Mouse (Mus musculus) 3134 (cell line): Measurements from ENCODE around the gene Phka1.
"Not testable (repeated sequence)": the region's sequence is repeated elsewhere in the genome, so short reads cannot be mapped to it uniquely, and the experiment has no call there.

Experiments used
- DNase-seq: peaks from one replicate; pipeline ENCODE4 v3.0.0-alpha.2; 2011; ENCODE audit warnings: low spot score; ENCODE audit not compliant: insufficient read length; ENCODE audit errors: extremely low read depth

Gene Phka1

DNA sequence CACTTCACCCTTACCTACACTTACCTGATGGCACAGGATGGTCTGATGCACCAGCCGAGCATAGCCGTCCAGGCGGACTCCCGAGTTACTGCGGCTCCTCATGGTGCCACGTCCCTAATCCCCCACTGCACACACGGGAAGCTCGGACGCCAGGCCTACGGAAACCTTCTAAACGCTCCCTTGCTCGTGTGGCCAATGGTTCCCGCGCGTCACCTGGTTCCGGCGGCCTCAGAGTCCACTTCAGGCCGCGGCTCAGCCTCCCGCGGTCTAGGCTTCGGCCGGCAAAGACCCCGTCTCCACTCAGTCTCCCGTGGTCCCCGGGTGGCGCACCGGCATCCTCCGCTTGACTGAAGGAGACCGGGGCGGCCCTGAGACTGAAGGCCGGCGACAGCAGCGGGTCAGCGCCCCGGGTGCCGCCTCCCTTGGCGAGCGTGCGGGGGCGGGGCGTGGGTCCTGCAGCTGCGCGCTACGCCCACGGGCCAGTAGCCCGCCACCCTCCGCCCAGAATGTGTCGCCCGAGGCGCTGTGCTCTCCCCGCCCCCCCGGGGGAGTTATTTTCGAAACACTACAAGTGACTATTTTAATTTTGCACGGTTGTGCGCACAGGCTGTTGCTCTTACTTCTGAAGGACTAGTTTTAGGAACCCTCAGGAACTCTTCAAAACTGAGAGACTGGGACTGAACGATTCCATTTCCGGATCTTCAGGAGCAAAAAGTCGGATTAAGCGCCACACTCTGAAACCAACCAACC lies at the start of gene Phka1:
Gene Phka1, minus strand, starts transcription at position 424 of the 750 bp plus-strand sequence.
- peak; percentile 92 for DNase-seq

DNA sequence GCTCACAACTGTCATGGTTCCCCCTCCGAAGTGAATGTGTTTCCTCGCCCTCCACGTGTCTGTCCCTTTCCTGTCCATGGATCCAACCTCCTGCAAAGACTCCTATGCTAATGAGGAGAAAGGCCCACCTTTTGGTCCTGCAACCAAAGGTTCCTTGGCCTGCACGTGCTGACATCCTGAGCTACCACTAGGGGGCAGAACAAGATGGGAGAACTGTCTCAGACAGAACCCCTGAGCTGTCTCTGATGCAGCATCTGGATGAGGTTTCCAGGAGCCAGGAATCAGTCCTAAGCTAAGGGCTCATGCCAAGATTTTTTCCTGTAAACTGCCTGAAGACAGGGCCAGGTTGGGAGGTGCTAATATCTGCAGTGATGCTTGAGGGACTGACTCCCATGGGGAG lies 45.2 kb upstream of the Phka1 start:
- DNase-seq = not testable (repeated sequence)

DNA sequence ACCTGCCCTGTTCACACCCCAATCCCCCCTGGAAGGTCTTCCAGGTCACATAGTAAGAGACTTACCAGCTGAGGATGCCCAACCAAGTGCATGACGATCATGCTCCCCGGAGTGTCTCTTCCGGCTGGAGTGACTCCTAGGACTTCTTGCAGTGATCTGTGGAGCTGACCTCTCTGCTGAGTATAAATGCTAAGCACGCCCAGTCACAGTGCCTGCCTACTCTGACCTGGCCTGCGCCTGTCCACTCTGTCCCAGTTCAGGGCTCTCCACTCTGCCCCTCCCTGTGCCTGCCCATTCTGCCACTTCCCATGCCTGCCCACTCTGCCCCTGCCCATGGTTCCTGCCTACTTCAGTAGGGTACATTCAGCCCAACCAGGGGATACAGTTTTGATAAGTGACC lies 42.8 kb upstream of the Phka1 start, which contains the start of gene Gm3880:
Gene Gm3880, minus strand, starts transcription at position 101 of the 400 bp plus-strand sequence.
- DNase-seq = not testable (repeated sequence)

DNA sequence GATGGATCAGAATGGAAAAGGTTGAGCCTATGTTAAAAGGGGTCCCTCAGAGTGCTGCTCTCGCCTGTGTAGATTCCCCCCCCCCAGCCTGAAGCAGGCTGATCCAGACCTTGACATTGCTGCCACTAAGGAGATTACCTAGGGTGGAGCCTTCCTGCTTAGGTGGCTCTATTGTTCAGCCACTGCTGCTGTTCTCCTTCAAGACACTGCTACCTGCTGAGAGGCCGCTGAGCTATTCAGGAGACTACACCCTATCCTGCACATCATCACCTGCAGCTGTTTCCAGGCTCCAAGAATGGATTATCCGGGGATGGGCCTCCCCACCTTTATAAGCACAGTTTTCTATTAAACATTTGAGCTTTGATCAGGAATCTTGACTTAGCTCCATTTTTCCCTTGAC lies 40.7 kb upstream of the Phka1 start:
- not testable (repeated sequence) for DNase-seq

DNA sequence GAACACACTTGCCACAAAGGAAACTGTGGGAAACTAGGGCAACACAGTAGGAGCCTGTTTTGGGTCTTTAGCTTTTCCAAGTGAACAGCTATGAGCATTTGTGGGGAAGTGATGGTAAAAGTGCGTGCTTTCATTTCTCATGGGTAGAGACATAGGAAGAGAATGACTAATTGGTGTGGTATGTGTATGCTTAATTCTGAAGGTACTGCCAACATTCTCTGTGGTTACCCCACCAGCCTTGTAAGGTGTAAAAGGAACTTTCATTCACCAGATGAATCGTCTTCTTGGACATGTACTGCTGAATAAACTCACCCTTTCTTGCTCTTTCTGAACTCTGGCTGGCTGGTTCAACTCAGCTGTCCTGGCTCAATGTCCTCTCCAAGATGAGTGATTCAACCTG lies 22.6 kb upstream of the Phka1 start:
- peak; percentile 57 for DNase-seq

DNA sequence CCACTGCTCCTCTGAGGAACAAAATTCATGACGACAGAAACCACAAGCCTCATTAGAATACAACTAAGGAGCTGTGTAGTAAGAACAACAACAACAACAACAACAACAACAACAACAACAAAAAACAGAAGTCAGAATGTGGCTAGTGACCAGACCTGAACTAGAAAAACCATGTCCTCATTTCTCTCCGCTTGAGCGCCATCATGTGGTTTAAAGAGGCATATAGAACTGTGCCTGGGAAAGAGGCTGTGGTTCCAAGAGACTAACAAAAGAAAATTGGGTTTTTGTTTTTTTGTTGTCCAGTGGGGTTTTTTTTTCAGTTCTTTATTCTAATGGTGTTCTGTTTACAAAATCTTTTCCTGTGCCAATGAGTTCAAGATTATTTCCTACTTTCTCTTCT lies 16.7 kb upstream of the Phka1 start:
- no peak for DNase-seq

DNA sequence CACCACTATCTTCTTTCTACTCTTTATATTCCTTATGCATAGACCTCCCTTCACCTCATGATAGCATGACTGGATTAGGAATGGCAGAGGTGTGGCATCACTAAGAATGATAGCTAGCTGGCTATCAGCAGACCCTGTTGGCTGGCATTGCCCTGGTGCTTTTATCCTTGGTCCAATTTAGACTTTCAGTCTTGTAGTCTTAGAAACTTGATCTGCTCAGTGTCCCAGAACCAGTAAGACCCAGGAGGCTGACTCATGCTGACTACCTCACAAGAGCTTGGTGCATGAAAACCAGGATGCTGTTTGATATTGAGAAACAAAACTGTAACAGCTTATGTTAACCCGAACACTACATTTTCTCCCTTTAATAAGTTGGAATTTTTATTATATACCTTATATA lies 1.6 kb upstream of the Phka1 start:
- no peak for DNase-seq

DNA sequence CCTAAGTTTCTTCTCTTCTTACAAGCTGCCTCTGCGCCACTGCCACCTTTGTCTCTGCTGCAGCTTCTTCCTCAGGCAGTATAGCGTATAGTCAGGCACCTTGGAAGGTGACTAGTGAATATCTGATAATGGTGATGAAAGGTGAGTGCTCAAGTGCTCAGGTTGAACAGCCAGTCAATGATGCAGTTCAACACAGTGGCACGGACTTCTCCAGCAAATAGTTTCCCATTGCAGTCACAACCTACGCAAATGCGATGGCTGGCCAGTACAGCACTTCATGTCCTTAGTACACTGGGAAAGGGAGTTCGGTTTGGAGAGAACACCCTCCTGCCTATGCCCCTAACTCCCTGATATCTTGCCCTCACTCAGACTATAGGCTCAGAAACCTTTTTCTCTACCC lies 1.1 kb upstream of the Phka1 start:
- no peak for DNase-seq

DNA sequence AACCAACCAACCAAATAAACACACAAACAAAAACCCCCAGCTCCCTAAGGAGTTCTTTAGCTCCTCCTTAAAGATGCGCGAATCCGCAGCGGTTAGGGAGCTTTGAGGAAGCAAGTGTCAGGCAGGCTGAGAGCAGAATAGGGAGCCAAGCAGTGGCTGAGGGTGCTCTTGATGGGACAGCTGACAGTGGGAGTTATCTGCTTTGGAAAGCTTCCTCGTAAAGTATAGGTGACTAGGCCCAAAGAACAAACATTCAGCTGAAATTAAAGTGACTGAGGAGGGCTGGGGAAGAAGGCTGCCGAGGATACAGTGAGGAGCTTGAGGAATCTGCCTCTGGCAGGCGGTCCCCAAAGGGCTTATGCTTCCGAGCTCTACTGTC lies 516 bp upstream of the Phka1 start:
- DNase-seq = no peak

DNA sequence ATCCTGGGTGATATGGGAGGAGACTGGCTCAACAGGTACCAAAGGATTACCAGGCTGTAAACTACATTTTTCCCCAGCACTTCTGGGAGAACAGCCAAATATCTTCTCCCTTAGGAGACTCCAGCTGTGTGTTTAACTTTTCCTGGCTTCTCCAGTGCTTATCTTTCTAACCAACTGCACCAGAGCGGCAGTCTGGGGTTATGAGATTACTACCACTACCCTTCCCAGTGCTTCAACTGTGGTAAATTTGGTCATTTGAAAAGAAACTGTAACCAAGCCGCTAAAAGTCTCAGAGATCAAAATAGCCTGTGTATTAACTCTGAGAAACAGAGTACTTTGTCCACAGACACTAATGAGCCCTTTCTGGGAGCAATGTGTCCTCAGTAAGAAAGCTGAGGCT lies 42.8 kb downstream of the Phka1 start:
- DNase-seq = no peak

DNA sequence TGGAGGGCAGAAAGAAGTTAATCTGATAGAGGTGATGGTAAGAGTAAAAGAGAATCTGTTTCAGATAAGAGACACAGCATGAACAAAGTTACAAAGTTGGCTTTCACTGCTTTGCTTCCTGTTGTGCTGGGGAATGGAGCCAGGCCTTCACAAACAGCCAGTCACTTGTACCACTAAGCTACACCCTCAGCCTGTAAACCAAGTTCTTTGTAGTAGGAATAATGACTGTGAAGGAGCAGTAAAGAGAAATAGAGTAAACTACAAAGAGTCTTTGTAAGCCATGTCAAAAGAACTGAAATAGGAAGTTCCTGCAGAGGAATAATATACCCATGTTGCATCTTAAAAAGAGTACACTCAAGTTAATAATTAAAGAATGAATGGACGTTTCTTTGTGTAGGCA lies 55.5 kb downstream of the Phka1 start:
- DNase-seq = no peak

DNA sequence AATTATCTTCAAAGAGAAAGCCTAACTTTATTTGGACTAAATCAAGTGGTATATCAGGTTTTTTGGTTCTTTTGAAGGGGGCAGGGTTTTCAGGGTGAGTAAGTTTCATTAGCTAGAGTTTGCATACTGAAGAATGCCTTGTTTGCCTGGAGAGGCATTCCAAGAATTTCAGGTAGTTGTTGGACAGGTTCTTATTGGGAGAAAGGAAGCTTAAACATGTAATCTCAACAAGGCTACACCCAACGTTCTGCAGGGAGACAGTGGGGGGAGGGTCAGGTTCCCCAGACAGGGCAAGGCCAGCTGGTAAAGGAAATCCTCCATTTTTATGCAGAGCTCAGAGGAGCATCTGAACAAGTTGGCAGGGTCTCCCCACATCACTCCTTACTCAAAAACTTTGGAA lies 72.9 kb downstream of the Phka1 start:
- no peak for DNase-seq

DNA sequence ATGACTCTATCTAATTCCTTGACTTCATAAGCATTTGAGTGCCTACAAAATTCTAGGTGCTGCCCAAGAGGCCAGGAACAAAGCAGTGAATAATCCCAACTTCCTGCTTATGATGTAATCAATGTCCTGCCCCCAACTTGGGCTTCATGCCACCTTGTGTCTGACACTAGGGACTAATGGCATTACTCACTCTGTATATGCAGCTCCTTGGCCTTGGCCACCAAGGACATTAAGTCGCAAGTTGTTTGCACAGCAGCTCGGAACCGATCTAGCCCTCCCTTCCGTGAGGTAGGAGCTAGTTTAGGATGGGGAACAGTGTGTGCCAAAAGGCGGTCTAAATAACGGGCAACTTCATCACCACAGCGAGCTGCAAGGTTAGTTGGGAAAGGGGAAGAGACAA lies 87.1 kb downstream of the Phka1 start:
- peak; percentile 4 for DNase-seq

DNA sequence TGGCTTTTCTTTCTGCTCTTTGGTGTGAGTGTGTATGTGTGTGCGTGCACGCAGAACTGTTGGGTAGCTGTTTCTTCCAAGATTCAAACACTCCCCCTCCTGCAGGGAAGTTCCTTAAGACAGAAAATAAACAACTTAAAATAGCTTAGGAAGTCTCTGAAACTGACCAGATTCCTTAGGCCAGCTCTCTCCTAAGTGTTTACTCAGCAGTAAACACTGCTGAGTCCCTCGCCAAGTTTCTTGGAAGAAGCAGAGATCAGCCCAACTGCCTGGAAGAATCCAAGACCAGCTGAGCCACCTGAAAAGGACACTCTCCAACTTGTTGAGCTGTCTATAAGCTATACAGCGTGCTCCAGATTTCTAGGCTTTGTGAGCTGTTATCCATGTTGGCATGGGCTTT lies 134.8 kb downstream of the Phka1 start:
- no peak for DNase-seq

DNA sequence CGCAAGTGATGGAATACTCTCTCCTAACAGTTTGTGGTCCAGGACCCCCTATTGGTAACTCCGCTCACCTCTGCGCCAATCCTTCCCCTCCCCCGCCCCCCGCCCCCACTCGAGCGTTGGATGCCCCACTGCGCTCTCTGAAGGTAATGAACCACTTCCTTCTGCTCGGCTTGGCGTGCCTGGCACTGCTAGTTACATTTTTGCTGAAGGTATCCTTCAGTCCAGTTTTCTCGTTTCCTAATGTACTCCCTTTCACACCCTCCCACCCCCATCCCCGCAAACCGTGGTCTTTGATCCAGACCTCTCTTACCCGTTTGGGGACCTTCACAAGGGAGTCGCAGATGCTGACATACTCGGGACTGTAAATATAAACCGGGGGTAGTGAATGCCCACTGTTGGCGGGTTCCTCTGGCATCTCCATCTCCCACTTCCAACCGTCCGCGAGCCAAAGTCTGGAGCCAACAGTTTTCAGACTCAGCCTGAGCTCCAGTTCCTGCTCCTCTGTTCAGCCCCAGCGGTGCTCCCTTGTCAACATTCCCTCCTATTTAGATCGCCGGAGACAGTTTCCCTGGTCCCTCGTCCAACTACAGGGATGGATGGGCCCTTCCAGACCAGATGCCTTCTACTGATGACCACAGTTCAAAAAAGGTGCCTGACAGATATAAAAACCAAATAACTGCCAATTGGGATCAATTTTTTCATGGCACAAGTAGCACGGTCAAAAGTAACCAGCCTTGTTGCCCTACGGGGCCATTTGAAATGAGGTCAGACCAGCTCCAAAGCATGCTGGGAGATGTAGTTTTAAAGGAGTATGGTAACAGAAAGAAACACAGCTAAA lies 139.2 kb downstream of the Phka1 start, which contains the start of gene Hdac8:
Gene Hdac8, minus strand, starts transcription at position 716 of the 838 bp plus-strand sequence.
- peak; percentile 63 for DNase-seq

DNA sequence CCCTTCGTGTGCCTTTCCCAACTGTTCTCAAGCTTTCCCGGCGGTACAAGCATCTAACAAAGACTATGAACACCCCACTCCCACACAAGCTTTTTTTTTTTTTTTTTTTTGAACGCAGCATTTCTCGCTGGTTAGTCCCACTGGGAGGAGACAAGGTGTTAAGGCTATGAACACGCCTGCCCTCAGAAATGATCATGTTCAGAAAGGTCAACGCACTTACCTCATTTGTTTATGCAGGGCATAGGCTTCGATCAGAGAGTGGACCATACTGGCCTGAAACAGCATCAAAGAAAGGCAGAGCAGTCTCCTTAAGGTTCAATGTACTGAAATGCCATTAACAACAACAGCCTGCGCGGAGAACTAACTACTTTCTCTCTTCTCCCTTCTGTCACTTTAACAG lies 139.9 kb downstream of the Phka1 start:
- no peak for DNase-seq

DNA sequence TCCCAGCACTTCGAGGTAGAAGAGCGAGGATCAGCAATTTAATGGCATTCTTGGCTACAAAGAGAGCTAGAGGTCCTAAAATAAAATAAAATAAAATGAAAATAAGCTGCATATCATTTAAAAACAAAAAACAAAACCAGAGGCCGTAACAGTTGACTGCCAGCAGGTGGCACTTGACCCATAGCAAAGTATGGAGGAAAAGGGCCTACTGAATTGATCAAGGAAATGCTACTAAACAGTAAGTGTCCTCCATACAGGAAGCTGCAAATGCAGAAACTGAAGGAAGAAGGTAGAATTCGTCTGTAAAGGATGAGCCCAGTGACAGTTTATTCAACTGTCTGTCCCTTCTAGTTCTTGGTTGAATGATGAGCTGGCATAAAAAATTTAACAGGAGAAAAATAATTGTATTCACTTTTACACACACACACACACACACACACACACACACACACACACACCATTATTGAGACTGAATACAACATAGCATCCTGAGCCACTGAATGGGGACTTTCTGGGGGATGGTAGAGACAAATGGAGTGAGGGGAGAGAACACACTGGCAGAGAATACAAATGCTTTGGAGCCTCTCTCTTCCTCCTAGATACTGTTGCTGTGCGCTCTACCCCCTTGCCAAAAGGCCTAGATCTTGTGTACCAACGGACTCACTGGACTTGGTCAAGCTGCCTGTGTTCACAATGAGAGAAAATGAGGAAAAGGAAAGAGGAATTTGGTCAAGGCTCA lies 149.9 kb downstream of the Phka1 start:
- no peak for DNase-seq

DNA sequence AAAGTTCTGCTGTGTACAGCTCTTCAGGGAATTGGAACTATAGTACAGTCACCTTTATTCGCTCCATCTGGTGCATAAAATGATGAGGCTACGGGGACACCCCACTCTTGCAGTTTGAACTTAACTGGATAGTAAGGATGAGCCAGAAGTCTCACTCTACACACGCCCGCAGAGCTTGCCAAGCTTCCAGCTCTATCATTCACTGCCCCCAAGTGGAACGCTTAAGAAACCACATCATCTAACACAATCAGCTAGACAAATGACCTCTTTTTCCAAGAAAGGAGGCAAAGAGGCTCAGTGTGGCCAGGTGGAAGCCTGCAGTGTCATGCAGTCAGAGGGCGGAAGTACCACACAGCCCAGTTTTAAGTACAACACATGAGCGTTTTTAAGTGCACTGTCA lies 158.5 kb downstream of the Phka1 start:
- DNase-seq = no peak

DNA sequence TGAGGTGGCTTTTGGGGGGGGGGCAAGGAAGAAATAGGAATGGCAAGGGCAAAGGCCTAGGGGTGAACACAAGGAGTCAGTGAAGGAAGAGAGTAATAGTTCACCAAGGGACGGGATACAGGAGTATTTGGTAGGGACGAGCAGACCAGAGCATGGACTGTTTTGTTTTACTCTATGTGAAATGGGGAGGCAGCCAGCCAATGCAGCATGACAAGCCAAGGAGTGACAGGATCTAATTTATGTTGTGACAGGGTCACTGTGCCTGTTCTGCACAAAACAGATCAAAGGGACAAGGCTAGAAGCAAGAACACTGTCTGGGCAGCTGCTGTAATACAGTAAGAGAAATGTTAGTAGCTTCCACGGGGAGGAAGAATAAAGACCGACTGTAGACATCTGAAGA lies 164.4 kb downstream of the Phka1 start:
- no peak for DNase-seq

DNA sequence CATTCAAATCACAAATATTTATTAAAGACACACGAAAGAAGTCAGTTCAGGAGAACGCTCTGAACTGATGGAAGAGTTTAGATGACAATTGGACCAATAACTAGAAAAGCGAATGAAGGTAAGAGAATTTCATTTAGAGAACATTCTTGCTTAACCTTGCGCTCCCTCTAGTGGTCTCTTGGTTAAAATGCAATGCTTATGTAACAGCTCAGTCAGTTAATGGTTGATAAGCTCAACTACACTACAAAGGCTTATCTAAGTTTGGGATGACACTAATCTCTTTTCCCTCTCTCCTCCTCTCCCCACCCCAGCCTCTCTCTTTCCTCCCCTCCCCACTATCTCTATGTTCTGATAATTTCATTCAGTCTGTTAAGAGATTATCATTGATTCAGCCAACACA lies 165.1 kb downstream of the Phka1 start:
- DNase-seq = no peak

DNA sequence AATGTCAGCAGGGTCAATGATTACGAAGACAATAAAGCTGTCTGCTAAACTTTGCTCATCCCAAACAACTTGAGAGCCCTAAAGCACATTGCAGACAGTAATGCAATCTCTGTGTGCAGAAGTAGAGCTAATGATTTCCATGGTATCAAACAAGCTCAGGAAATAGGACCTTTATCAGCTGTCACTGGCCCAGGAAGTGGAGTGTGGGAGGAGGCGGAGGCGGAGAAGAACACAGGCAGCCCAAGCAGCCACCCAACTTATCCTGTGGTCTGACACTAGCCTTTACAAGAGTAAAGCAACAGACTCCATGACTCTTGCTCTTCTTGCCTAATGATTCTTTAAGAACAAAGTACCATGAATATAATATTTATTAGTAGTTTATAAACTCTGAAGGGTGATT lies 165.6 kb downstream of the Phka1 start:
- DNase-seq = no peak
